Mouse (Mus musculus) cerebellum, adult (tissue): ENCODE measurements around the gene Gm43191.
A peak's percentile ranks its signal among the peaks of the same experiment; 100 is the strongest.
"Not testable (repeated sequence)": the region's sequence is repeated elsewhere in the genome, so short reads cannot be mapped to it uniquely, and the experiment has no call there.

ENCODE experiments used
- ATAC-seq: cut with Nextera tagmentation; 2 replicates; pipeline ENCODE4 v1.9.2; 2017; ENCODE audit warnings: mild to moderate bottlenecking, moderate library complexity, mixed read lengths; ENCODE audit not compliant: insufficient number of reproducible peaks, low FRiP score, low TSS enrichment

Gm43191 gene

DNA sequence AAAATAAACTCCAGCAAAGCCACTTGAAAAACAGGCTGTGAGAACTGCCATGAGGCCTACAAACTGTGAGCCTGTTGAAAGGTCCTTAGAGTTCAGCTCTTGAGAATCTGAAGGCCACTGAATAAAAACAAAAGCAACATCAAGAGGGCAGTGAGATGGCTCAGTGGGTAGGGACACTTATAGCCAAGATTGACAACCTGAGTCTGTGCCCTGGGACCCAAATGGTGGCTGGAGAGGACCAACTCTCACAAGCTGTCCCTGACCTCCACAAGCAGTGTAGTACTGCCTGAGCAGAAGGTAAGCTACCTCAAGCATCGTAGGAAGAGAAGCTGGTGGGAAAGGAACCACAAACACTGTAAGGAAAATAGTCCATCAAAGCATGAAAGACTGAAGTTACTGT lies at the start of gene Gm43191:
Gene Gm43191 (minus strand): TSS at position 101 of the 400 bp plus-strand sequence.
- ATAC-seq, result no peak

DNA sequence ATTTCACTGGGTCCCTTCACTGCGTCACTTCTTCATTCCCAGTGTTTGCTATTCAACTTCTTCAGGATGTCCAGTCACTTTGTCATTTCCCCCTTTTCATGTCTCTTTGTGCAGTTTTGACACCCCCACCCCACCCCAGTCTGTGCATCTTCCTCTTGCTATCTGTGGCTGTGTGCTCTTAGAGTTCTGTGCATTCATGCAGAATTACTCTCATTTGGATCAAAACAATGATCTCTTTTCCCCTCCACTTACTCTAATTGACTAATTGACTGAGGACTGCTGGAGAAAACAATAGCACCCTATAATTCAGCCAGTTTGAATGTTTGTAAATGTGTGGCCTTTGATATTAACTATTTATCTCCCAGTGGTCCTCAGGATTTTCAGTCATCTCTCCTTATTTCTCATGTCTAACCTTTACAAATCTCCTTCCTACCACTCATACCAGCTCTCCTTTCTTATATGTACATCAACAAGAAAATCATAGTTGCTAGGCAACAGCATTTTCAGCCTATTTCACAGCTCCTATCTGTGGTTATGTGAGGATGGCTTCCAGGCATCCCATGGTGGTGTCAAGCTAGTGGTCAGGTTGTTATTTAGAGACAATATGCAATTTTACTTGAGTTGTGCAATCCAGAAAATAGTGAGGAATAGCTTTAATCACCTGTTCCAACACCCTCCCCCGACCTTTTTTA lies 48.6 kb upstream of the Gm43191 start:
- no peak for ATAC-seq

DNA sequence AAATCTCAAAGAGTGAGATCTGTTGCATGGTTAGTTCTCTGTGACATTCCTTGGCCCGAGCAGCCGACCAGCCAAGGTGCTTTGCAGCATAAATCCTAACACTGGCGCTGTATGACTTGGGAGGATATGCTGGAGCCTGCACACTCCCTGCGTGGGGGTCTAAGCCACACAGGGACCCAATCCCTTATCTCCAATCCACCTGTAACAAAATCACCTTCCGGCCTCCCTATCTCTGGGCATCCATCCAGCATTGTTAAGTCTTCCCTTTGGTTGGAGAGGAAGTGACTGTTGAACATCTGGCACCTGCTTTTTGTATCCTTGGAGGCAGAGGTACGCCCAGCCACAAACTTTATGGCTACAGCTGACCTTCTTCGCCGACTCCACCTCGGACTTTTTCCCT lies 45.7 kb upstream of the Gm43191 start:
- ATAC-seq, result no peak

DNA sequence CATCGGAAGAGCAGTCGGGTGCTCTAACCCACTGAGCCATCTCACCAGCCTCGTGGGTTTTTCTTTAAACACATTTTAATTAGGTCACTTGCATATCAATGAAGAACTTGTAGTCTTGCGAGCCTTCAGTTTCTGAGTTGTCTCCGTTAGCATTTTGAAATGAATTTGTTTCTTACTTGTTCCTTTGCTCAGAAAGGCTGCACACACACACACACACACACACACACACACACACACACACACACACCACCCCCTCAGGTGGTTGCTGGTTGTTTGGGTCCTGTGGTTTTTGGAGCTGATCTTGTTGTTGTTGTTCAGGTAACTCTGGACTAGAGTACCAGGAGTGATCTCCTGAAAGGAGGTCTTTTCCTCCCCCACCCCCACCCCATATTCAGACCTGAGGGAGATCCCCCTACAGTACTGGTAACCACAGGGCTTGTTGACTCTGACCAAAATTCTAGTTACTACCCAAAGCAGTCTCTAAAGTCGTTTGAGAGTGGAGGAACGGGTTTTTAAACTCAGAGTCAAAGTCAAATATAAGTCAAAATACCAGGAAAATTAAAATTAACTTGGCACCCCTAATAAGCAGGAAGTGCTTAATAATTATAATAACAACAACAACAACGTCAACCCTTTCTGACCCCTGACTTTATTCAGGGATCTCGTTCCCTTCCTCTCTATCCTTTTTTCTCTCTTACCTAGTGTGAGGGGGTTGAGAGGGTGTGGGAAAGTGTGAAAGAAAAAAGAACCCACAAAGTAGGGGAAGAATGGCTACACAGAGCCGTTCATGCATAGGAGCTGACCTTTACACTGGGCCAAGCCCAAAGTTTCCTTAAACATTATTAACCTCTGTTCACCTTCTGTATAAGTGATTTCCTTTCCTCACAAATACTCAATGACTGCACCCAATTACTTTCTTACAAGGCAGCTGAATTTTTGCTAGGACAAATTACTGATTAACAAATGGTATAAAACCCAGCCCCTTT lies 42.7 kb upstream of the Gm43191 start:
- ATAC-seq, result no peak

DNA sequence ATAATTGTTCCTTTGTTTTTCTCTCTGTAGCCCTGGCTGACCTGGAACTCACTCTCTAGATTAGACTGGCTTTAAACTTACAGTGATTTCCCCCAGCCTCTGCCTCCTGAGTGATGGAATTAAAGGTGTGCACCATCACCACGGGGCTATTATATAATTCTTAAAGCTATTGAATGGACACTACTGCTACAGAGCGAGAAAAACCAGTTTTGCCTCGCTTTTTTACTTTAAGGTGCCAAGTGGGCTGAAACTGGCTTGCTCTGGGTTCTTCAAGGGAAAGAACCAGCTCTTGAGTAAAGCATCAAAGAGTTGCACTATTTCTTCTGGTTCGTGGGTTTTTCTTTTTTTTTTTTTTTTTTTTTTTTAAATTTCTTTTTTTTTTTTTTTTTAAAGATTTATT lies 41.9 kb upstream of the Gm43191 start:
- no peak for ATAC-seq

DNA sequence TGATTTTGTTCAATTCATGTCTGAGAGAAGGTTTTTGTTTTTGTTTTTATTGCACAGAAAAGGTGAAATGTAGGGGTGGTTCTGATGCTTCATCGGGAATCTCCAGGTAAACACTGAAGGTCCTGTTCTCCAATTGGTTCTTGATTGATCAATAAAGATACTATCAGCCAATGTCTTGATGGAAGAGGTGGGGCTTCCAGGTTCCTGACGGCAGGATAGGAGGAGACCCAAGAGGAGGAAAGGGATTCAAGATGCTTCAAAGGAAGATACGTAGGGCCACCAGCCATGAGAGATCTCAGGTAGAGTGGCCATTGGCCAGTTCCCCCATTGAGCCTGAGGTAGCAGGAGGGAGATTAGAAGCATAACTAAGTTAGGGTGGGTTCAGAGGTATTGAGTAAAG lies 37.9 kb upstream of the Gm43191 start:
- ATAC-seq, result no peak

DNA sequence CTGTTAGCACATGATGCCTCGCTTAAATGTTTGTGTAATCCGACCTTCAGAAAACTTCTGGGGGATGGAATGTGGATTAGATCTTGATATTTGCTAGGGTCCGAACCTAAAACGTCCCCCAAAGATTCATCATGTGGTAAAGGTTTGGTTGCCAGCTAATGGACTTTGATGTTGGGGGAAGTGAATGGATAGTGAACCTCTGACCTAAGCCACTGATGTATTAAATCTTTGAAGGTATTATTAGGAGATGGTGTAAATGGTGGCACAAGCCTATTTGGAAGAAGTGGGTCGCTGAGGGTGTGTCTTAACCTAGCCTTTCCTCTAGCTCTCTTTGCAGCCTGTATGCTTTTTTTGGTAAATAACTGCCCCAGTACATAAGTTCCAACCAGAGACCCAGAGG lies 32.0 kb upstream of the Gm43191 start:
- ATAC-seq, result no peak

DNA sequence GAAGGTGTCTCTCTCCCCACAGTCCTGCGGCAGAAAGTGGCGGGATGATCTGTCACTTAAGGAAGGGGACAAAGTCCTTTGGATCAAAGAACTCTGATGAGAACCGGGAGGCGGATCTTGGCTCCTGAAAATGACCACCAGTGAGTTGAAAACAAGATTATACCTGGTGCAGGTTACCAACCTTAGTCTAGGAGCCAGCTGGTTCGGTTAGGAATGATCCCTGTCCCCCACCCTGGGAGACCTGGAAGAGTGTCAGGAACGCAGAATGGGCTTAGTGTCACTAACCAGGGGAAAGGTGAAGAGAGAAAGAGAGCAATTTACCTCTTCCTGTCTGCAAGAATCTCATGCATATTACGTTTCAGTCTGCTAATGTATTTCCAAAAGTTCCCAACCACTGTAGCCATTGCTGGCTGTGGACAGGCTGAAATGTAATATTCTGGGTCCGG lies 31.4 kb upstream of the Gm43191 start, which contains the start of gene Slc35a3:
Gene Slc35a3 (minus strand): TSS at position 396 of the 446 bp plus-strand sequence.
- ATAC-seq, result peak; percentile 33; the same call in 1 of the 2 replicates

DNA sequence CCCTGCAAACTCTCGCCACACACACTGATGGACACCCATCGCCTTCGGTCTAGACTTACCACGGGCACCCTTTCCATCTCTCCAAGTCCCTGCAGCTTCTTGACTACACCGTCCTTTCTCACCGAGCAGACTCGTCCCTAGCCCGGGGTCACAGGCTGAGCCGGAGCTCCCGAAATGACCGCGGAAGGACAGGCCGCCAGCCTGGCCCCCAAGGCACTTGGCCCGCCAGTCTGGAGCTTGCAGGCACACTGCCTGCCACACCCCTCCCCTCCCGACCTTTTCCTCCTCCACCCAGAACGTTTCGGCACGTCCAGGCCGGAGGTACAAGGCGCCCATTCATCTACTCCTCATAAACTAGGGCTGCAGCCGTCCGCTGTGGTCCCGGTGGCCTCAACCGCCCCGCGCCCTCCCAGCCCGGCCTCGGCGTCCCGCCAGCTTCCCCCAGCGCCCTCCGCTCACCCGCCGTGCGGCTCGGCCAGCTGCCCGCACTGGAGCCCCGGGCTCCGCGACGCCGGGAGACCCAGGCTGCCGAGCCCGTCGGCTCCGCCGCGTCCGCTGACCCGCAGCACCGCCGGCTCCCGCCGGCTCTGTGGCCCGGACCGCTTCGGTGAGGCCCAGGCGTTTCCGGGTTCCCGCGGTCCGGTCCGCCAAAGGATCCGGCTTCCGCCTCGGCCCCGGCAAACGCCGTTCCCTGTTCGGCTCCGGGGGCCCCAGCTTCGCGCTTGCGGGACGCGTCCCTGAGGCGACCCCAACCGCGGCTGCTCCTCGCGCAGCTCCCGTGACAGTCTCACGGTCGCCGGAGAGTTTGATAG lies 30.8 kb upstream of the Gm43191 start:
- ATAC-seq, result peak; percentile 91

DNA sequence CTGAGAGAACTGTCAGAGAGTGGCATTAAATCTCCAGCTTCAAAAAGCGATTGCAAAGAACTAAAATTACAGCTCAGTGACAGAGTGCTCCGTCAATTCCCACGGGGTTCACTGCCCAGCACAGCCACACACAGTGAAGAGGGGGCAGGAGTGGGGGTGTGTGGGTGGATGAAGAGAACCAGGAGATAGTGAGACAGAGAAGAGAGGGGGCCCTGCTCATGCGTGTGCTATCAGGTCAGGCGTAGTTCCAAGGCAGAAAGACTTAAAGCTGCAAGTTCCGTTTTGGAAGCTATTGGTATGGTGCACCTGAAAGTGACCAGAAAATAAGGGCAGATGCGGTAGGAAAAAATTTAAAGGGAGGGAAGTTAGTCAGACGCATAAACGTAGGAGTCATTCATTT lies 29.9 kb upstream of the Gm43191 start:
- no peak for ATAC-seq

DNA sequence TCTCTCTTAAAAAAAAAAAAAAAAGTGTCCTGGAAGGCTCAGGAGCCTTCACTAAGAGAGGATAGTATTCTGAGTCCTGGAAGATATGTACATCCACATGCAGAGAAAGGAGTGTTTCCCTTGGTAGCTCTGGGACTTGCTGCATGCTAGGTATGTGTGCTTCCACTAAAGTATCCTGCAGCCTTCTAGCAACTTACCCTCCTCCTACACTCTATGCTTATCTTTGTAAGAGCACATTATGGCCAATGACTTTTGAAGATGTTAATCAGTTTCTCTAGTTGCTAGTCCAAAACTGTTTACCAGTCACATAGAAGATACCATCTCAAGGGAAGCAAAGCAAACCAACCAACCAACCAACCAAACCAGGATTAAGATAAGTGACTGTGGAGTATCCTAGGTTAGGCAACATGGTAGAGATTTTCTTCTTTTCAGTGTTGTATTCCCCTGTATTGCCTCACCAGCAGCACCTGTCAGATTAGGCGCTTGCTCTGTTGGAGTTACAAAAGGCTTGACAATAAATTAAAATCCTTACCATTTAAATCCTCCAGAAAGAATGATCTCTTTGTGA lies 24.7 kb upstream of the Gm43191 start:
- ATAC-seq, result no peak

DNA sequence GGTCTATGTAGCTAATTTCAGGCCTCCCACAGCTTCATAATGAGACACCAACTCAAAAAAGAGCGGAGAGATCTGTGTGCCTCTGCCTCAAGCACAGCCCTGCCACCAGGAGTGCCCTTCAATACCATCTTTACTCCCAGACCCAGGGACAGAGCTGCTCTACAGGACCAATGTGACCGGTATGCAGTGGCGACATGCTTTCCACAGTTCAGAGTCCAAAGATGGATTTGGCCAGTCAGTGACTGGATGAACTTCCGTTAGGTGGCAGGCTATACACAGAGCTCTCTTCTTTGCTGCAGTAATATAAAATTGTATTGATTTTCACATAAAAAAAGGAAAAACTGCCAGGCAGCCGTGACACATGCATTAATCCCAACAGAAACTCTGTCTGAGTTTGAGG lies 22.8 kb upstream of the Gm43191 start:
- no peak for ATAC-seq

DNA sequence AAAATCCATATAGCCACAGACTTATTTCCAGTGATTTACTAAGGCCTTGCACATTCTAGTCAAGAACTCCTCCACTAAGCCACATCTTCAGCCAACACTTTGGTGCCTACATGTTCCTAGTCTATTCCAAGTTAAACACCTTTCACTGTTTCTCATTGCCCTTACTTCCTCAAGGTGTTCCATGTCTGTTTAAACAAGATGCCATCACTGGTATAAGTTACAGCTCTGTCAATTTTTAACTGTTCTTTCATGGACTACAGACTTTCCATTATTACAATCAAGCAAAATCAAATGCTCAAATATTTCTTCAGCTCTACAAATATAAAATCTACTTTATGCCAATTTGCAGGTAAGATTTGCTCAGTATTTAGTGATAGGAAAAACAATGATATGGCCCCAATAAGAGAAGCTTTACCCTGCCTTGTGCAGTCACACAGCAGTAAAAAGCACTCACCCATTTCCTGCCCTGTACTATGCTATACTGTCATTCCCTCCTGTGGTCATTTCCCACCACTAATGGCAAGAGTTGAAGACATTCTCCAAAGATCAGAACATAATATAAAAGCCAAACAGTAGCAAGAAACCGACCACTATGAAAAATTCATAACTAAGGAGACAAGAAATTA lies 21.7 kb upstream of the Gm43191 start:
- no peak for ATAC-seq

DNA sequence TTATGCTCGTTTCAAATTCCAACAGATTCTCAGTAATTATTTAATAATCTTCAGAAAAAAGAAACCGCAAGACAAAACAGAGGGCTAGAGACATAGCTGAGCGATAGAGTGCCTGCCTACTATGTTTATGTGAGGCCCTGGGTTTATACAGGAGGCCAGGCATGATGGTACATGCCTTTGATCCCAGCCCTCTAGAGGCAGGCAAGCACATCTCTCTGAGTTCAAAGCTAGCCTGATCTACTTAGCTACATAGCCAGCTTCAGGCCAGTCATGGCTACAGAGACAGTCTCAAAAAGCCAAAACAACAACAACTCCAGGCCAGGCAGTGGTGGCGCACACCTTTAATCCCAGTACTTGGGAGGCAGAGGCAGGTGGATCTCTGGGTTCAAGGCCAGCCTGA lies 20.5 kb upstream of the Gm43191 start:
- ATAC-seq, result no peak

DNA sequence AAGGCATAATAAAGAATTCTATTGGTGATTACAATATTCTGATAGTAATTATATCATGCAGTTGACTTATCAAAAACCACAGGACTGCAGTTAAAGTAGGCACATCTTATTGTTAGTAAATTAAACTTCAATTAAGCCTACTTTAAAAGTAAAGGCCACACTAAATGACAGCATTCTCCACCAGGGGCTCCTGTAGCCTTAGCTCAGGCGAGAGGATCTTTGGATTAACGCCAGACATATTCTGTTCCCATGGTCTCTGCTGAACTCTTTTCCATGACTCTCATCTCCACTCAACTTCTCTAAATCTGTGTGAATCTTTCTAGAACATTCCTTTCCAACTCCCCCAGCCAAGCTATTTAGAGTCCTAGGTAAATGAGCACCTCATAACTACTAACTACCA lies 17.7 kb upstream of the Gm43191 start:
- no peak for ATAC-seq

DNA sequence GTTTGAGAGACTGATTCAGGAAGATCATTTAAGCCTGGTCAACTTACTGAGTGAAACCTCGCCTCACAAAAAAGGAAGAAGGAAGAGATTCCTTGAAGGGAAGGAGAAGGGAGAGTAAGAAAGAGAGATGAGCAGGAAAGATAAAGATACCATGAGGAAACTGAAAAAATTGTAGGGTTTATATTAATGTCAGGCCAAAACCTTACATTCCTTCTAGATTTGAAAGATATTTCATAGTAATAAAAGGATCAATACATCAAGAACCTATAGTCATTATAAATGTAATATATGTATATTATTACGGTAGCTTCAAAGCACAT lies 14.6 kb upstream of the Gm43191 start:
- ATAC-seq, result no peak

DNA sequence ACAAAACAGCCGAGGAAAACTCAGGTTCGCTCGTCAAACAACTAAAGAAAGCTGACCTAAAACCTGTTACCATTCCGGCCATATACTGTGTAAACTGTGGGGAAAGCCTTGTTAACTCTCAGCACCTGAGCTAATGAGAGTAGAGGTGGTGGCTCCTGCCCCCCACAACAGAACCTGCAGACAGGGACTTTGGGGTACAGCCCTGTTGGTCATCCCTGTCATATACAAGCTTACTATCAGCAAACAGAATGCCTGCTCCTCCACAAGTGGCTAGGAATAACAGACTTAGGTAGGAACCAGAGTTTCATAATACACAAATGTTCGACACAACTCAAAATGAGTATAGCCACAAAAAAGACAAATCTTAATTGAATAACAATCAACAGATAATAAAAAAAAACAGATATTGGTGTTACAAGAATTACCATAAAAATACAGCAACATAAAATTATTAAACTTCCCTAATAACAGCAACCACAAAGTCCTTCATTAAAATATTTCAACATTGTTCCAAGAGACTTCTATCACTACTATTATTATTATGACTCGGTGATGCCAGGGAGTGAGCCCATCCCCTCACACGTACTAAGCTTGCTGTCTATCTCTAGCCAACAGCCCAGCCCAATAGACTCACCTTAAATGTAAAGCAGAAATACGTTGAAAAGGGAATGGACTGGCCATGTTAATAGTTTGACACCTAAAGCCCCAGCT lies 14.1 kb upstream of the Gm43191 start:
- no peak for ATAC-seq

DNA sequence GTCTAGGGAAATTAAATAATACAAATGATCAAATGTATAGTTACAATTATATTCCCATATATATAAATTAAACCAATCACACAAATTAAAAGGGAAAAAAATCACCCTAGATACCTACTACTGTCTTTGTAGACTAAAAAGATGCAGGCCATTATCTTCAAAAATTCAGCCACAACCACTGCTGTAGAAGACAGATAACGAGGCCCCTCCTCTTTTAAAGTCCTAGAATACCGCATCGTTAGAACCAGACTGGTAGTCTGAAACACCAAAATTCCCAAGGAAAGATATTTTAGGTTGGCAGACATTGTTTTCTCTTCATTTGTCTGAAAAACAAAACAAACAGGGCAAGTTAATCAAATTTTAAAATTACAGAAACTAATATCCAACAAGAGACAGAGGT lies 13.3 kb upstream of the Gm43191 start:
- ATAC-seq, result no peak

DNA sequence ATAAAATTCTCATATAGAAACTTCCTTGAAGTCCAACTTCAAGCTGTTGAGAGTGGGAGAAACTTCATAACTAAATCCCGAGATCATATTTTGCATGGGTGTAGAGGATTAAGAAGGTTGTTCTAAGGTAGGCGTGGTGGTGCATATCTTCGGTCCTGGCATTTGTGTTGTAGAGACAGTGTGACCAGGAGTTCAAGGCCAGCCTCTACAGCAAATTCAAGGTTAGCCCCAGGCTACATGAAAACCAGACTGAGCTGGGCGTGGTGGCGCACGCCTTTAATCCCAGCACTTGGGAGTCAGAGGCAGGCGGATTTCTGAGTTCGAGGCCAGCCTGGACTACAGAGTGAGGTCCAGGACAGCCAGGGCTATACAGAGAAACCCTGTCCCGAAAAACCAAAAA lies 16.8 kb downstream of the Gm43191 start:
- ATAC-seq, result not testable (repeated sequence)
